Comparison of ENCODE assay signal across 8 mouse cellular contexts in the genomic region with DNA sequence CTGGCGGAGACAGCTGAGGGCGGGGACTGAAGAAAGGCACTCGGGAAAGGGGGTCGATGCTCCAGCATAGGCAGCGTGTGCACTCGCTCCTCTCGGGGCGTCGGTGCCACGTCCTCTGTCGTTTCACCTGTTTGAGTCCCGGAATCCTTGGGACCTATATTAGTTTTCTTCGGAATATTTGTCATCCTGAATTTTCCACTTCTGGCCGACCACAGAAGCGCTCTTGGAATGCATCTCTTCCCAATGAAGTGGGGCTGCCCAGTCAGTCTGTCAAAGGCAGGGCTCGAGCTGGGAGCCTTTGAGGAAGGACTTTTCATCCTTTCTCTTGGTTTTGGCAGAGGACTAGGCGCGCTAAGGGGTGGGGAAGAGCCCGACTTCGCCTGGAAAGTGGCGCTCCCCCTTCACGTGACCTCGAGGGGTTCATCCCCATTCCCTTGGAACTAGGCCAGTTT. TPM values are rescaled to one million over a fixed set of nuclear protein-coding genes. Genes with fewer than 3 reads are reported as not detected.
DNase-seq lines count a peak whose midpoint lies in the region; ATAC-seq and TF ChIP-seq lines count a peak whose summit lies in the region.

No protein-coding gene starts in this region.

- TF ChIP-seq POLR2A in olfactory bulb, adult 2 months (IDR thresholded peaks at IDR 0.05; ENCODE audit: insufficient read depth, low read depth, low read length) = no peak

- peaks cover 22% of the 10 kb centered on the region for H3K27me3 ChIP-seq in forebrain, postnatal 0 days (ENCODE audit: insufficient read depth, low read length)
- H3K27me3 ChIP-seq in hindbrain, embryonic 16.5 days (replicated peaks; ENCODE audit: control insufficient read depth, insufficient read depth, low read length) = peaks cover 13% of the 10 kb centered on the region
- peaks cover 71% of the 10 kb centered on the region for H3K27me3 ChIP-seq in liver, postnatal 0 days (ENCODE audit: insufficient read depth, low read length)

- H3K9me3 ChIP-seq in forebrain, postnatal 0 days (ENCODE audit: low read length) = no peaks in the 10 kb centered on the region
- H3K9me3 ChIP-seq in hindbrain, embryonic 16.5 days (ENCODE audit: control insufficient read depth, low read length) = no peaks in the 10 kb centered on the region
- no peaks in the 10 kb centered on the region for H3K9me3 ChIP-seq in liver, postnatal 0 days (ENCODE audit: low read length)

- peak overlapping the region; percentile 68 for H3K4me3 ChIP-seq in forebrain, postnatal 0 days (ENCODE audit: low read depth, low read length)
- H3K4me3 ChIP-seq in hindbrain, embryonic 16.5 days (ENCODE audit: low read length) = peak overlapping the region; percentile 66
- peak overlapping the region; percentile 56 for H3K4me3 ChIP-seq in liver, postnatal 0 days (ENCODE audit: low read depth, low read length)
- peak overlapping the region; percentile 64 for H3K4me3 ChIP-seq in olfactory bulb, adult 2 months (ENCODE audit: insufficient read depth, low read depth, low read length)

- no peak for ATAC-seq in forebrain, postnatal 0 days
- no peak for ATAC-seq in hindbrain, embryonic 16.5 days
- ATAC-seq in liver, postnatal 0 days = no peak

- H3K4me1 ChIP-seq in forebrain, postnatal 0 days (ENCODE audit: insufficient read depth) = peaks cover 3% of the 10 kb centered on the region; the same call in 1 of the 2 replicates
- H3K4me1 ChIP-seq in hindbrain, embryonic 16.5 days (ENCODE audit: control insufficient read depth, insufficient read depth, low read depth, low read length) = peaks cover 21% of the 10 kb centered on the region
- peaks cover 24% of the 10 kb centered on the region for H3K4me1 ChIP-seq in liver, postnatal 0 days (ENCODE audit: insufficient read depth)
- peaks cover 24% of the 10 kb centered on the region for H3K4me1 ChIP-seq in olfactory bulb, adult 2 months (ENCODE audit: control insufficient read depth, insufficient read depth, low read length)

- TF ChIP-seq EP300 in liver, postnatal 0 days (IDR thresholded peaks at IDR 0.05; ENCODE audit: low read depth) = no peak

- WGBS in forebrain, postnatal 0 days = 2% methylated on average over 23 of the region's 23 CpGs
- 2% methylated on average over 23 of the region's 23 CpGs for WGBS in hindbrain, embryonic 16.5 days
- WGBS in liver, postnatal 0 days (ENCODE audit: insufficient replicate concordance) = 7% methylated on average over 23 of the region's 23 CpGs
- 8% methylated on average over 23 of the region's 23 CpGs for WGBS in olfactory bulb, adult 2 months

- H3K9ac ChIP-seq in forebrain, postnatal 0 days = peak overlapping the region; percentile 70
- H3K9ac ChIP-seq in hindbrain, embryonic 16.5 days (ENCODE audit: low read depth, low read length) = peak overlapping the region; percentile 84
- H3K9ac ChIP-seq in liver, postnatal 0 days (replicated peaks) = no peak overlapping the region

- H3K4me2 ChIP-seq in forebrain, postnatal 0 days (ENCODE audit: low read depth) = peak overlapping the region; percentile 87
- peak overlapping the region; percentile 97 for H3K4me2 ChIP-seq in hindbrain, embryonic 16.5 days (ENCODE audit: low read length)
- H3K4me2 ChIP-seq in liver, postnatal 0 days (ENCODE audit: low read depth, low read length) = peak overlapping the region; percentile 86

- TF ChIP-seq CTCF in forebrain, postnatal 0 days (IDR thresholded peaks at IDR 0.05; ENCODE audit: low read depth) = no peak
- no peak for TF ChIP-seq CTCF in liver, postnatal 0 days (IDR thresholded peaks at IDR 0.05; ENCODE audit: low read depth)
- TF ChIP-seq CTCF in olfactory bulb, adult 2 months (IDR thresholded peaks at IDR 0.05; ENCODE audit: insufficient read depth, low read depth, low read length) = no peak

- peak; percentile 77 for DNase-seq in 3134 (ENCODE audit: extremely low read depth, insufficient read length, low spot score)
- DNase-seq in adrenal gland, adult 18-20 months (ENCODE audit: low spot score in 2 of 2) = peak; percentile 18 to 39
- DNase-seq in forebrain, postnatal 0 days = no peak
- no peak for DNase-seq in liver, postnatal 0 days
- no peak for DNase-seq in right cerebral cortex, adult 18-20 months
- DNase-seq in right cerebral cortex, adult 2 months (ENCODE audit: low spot score in 2 of 2) = no peak

- no peak overlapping the region for H3K27ac ChIP-seq in forebrain, postnatal 0 days (ENCODE audit: low read depth, low read length)
- no peak overlapping the region; the same call in 1 of the 2 replicates for H3K27ac ChIP-seq in hindbrain, embryonic 16.5 days (ENCODE audit: low read depth, low read length)
- H3K27ac ChIP-seq in liver, postnatal 0 days (ENCODE audit: low read depth) = no peak overlapping the region
- H3K27ac ChIP-seq in olfactory bulb, adult 2 months (ENCODE audit: insufficient read depth, low read depth, low read length) = no peak overlapping the region

- H3K36me3 ChIP-seq in forebrain, postnatal 0 days (ENCODE audit: insufficient read depth) = no peaks in the 10 kb centered on the region
- H3K36me3 ChIP-seq in hindbrain, embryonic 16.5 days (ENCODE audit: control insufficient read depth, insufficient read depth, low read length) = no peaks in the 10 kb centered on the region
- H3K36me3 ChIP-seq in liver, postnatal 0 days (replicated peaks; ENCODE audit: insufficient read depth, low read length) = no peaks in the 10 kb centered on the region

RNA-seq across cellular contexts. Expression of a gene that starts 1.6 kb away (rescaled TPM):
- 10 to 100 TPM; 13.4 to 37.5 TPM for total RNA-seq in adrenal gland, adult 18-20 months (2021)
- 2.8 and 10.3 TPM in 2 replicates for total RNA-seq in forebrain, postnatal 0 days (2014; rRNA removed)
- polyA plus RNA-seq in forebrain, postnatal 0 days (2015; fragmentation: Nextera tagmentation; extraction: Ambion mirVana) = 3.3 and 3.4 TPM in 2 replicates
- 2.7 and 3.4 TPM in 2 replicates for polyA plus RNA-seq in hindbrain, embryonic 16.5 days (2015; fragmentation: Nextera tagmentation; extraction: Ambion mirVana)
- 1.1 and 1.4 TPM in 2 replicates for polyA plus RNA-seq in liver, postnatal 0 days (2015; fragmentation: Nextera tagmentation; extraction: Ambion mirVana)
- polyA plus RNA-seq in olfactory bulb, adult 2 months (2012; ENCODE audit: insufficient read depth, insufficient read length, low replicate concordance, missing spikeins) = not detected in 2 replicates

Comparison
In these comparisons a context has a peak if more than half of its experiments do, and no peak if none do; other contexts are left out.
1. DNase-seq: peak in 3134 (single experiment) and adrenal gland, adult 18-20 months (2 of 2); none in forebrain, postnatal 0 days (single experiment), liver, postnatal 0 days (single experiment), right cerebral cortex, adult 18-20 months (single experiment) and right cerebral cortex, adult 2 months (0 of 2).
2. Peak in every context shown above with its lines, with median percentiles within 50 percentile points of each other: H3K4me2 ChIP-seq and H3K4me3 ChIP-seq.